In genomic region chr17:81618461-81618860, GRCm38 (mm10) we compare ENCODE assay signal across 12 mouse cellular contexts.
DNase-seq lines count a peak whose midpoint lies in the region; ATAC-seq and TF ChIP-seq lines count a peak whose summit lies in the region.
"Had no signal": no experiment of that assay in that cellular context is flagged by ENCODE, and none has a peak within 500 bp of the region (broad histone marks: within the 10 kb centered on the region; RNA-seq: fewer than 3 reads in every experiment).

No protein-coding gene starts in this region.

- H3K27me3 ChIP-seq in hindbrain, postnatal 0 days (ENCODE audit: insufficient read depth, low read length), result no peaks in the 10 kb centered on the region
- no peaks in the 10 kb centered on the region for H3K27me3 ChIP-seq in hindbrain, embryonic 10.5 days (ENCODE audit: insufficient read depth, poor library complexity, severe bottlenecking)
- H3K27me3 ChIP-seq in stomach, embryonic 14.5 days (ENCODE audit: control insufficient read depth, insufficient read depth, low read length), result no peaks in the 10 kb centered on the region
- no peaks in the 10 kb centered on the region for H3K27me3 ChIP-seq in stomach, postnatal 0 days (ENCODE audit: control insufficient read depth, insufficient read depth, low read length)
- H3K27me3 ChIP-seq: limb, embryonic 12.5 days had no signal

- TF ChIP-seq EP300 in stomach, postnatal 0 days (optimal IDR thresholded peaks at IDR 0.05), result no peak

- no peak for TF ChIP-seq CTCF in hindbrain, postnatal 0 days (IDR thresholded peaks at IDR 0.05; ENCODE audit: low read depth)
- TF ChIP-seq CTCF in stomach, postnatal 0 days (IDR thresholded peaks at IDR 0.05; ENCODE audit: low read depth), result no peak

- peaks cover 4% of the 10 kb centered on the region; the same call in 1 of the 2 replicates for H3K4me1 ChIP-seq in hindbrain, postnatal 0 days (ENCODE audit: insufficient read depth, low read length)
- H3K4me1 ChIP-seq in hindbrain, embryonic 10.5 days (replicated peaks), result peaks cover 6% of the 10 kb centered on the region
- 0 out of 2 replicates have a peak, but pooled peaks cover 5% of the 10 kb centered on the region for H3K4me1 ChIP-seq in stomach, embryonic 14.5 days (ENCODE audit: control insufficient read depth, insufficient read depth, low read length)
- no peaks in the 10 kb centered on the region for H3K4me1 ChIP-seq in stomach, postnatal 0 days (replicated peaks; ENCODE audit: control insufficient read depth, insufficient read depth)
- H3K4me1 ChIP-seq: limb, embryonic 12.5 days had no signal

- ATAC-seq in hindbrain, postnatal 0 days, result 0 out of 2 replicates have a peak, but pooled peaks have one; percentile 38
- no peak for ATAC-seq in stomach, embryonic 14.5 days (ENCODE audit: insufficient number of reproducible peaks, insufficient read depth, low FRiP score, low read depth)
- ATAC-seq in stomach, postnatal 0 days (ENCODE audit: low FRiP score, low TSS enrichment), result no peak

- DNase-seq in hindbrain, postnatal 0 days (ENCODE audit: low spot score), result peak; percentile 54
- no peak for DNase-seq in hindbrain, embryonic 10.5 days (ENCODE audit: low spot score)
- DNase-seq in stomach, postnatal 0 days (ENCODE audit: low spot score), result no peak
- peak; percentile 15 to 38 for DNase-seq in cerebellum, postnatal 36 days
- DNase-seq in spleen, postnatal 14 days (ENCODE audit: low spot score in 2 of 2), result no peak
- DNase-seq in B cell, adult 2 months, result no peak
- DNase-seq: gastrocnemius, postnatal 10 days; heart, postnatal 36 days; kidney, adult 11 months had no signal

- H3K9me3 ChIP-seq in hindbrain, postnatal 0 days (ENCODE audit: low read length), result no peaks in the 10 kb centered on the region
- H3K9me3 ChIP-seq in hindbrain, embryonic 10.5 days, result no peaks in the 10 kb centered on the region
- no peaks in the 10 kb centered on the region for H3K9me3 ChIP-seq in stomach, embryonic 14.5 days (ENCODE audit: control insufficient read depth, low read depth, low read length)
- H3K9me3 ChIP-seq in stomach, postnatal 0 days (ENCODE audit: control insufficient read depth, low read length), result no peaks in the 10 kb centered on the region

- H3K36me3 ChIP-seq in hindbrain, postnatal 0 days (ENCODE audit: insufficient read depth, low read length), result no peaks in the 10 kb centered on the region
- no peaks in the 10 kb centered on the region for H3K36me3 ChIP-seq in hindbrain, embryonic 10.5 days
- H3K36me3 ChIP-seq in stomach, embryonic 14.5 days (ENCODE audit: control insufficient read depth, insufficient read depth, low read length), result no peaks in the 10 kb centered on the region
- no peaks in the 10 kb centered on the region for H3K36me3 ChIP-seq in stomach, postnatal 0 days (ENCODE audit: control insufficient read depth, insufficient read depth, low read length)
- H3K36me3 ChIP-seq: limb, embryonic 12.5 days had no signal

- no peak overlapping the region for H3K9ac ChIP-seq in hindbrain, postnatal 0 days (replicated peaks; ENCODE audit: low read length)
- H3K9ac ChIP-seq in stomach, embryonic 14.5 days (replicated peaks; ENCODE audit: low read depth, low read length), result no peak overlapping the region
- H3K9ac ChIP-seq in stomach, postnatal 0 days (ENCODE audit: low read length), result no peak overlapping the region
- H3K9ac ChIP-seq: limb, embryonic 12.5 days had no signal

- WGBS in hindbrain, postnatal 0 days, result 58% methylated on average over 5 of the region's 5 CpGs
- 85% methylated on average over 5 of the region's 5 CpGs for WGBS in hindbrain, embryonic 10.5 days
- WGBS in stomach, embryonic 14.5 days, result 43% methylated on average over 5 of the region's 5 CpGs
- 42% methylated on average over 5 of the region's 5 CpGs for WGBS in stomach, postnatal 0 days

- H3K27ac ChIP-seq in hindbrain, postnatal 0 days, result peak overlapping the region; percentile 32; the same call in 1 of the 2 replicates
- no peak overlapping the region for H3K27ac ChIP-seq in hindbrain, embryonic 10.5 days
- peak overlapping the region; percentile 16; the same call in 1 of the 2 replicates for H3K27ac ChIP-seq in stomach, embryonic 14.5 days (ENCODE audit: low read length)
- H3K27ac ChIP-seq in stomach, postnatal 0 days (replicated peaks), result no peak overlapping the region
- H3K27ac ChIP-seq: limb, embryonic 12.5 days; macrophage had no signal

- no peak overlapping the region for H3K4me3 ChIP-seq in hindbrain, postnatal 0 days (ENCODE audit: low read length)
- no peak overlapping the region for H3K4me3 ChIP-seq in hindbrain, embryonic 10.5 days
- H3K4me3 ChIP-seq in stomach, embryonic 14.5 days (ENCODE audit: low read depth, low read length), result no peak overlapping the region
- no peak overlapping the region for H3K4me3 ChIP-seq in stomach, postnatal 0 days (ENCODE audit: low read depth, low read length)
- H3K4me3 ChIP-seq: limb, embryonic 12.5 days had no signal

- H3K4me2 ChIP-seq in hindbrain, postnatal 0 days (ENCODE audit: low read depth, low read length), result no peak overlapping the region
- H3K4me2 ChIP-seq in stomach, embryonic 14.5 days (replicated peaks; ENCODE audit: low read depth, low read length), result no peak overlapping the region
- H3K4me2 ChIP-seq in stomach, postnatal 0 days (replicated peaks; ENCODE audit: low read depth), result no peak overlapping the region
- H3K4me2 ChIP-seq: limb, embryonic 12.5 days had no signal

Comparison
In these comparisons a context has a peak if more than half of its experiments do, and no peak if none do; other contexts are left out.
1. DNase-seq: peak in hindbrain, postnatal 0 days (single experiment) and cerebellum, postnatal 36 days (2 of 2); none in hindbrain, embryonic 10.5 days (single experiment), stomach, postnatal 0 days (single experiment), spleen, postnatal 14 days (0 of 2) and B cell, adult 2 months (0 of 2).
2. H3K27ac ChIP-seq: peak in hindbrain, postnatal 0 days (single experiment) and stomach, embryonic 14.5 days (single experiment); none in hindbrain, embryonic 10.5 days (single experiment) and stomach, postnatal 0 days (single experiment).